Mouse (Mus musculus): ENCODE data around the gene Wdr18. TPM values are rescaled to one million over a fixed set of nuclear protein-coding genes. Genes with fewer than 3 reads are reported as not detected.
A peak's percentile ranks its signal among the peaks of the same experiment; 100 is the strongest.

The Wdr18 gene
- polyA plus RNA-seq, 1 experiment from 2014 or later, result 97.6 TPM

GRCm38 (mm10) chr10:79997819-79998218, 37.9 kb downstream of the Wdr18 start:
- 6% methylated on average over 15 of the region's 15 CpGs for WGBS (ENCODE audit: insufficient replicate concordance)
- Histone ChIP-seq H3K36me3 (ENCODE audit: control insufficient read depth, insufficient read depth, low read length) (peaks cover 22% of the 10 kb centered on the region), H3K4me3 (ENCODE audit: low read depth, low read length) (peak overlapping the region; percentile 56), H3K27ac (ENCODE audit: low read depth, low read length) (no peak overlapping the region), H3K9me3 (replicated peaks; ENCODE audit: control insufficient read depth, low read length) (no peaks in the 10 kb centered on the region), H3K27me3 (ENCODE audit: control insufficient read depth, insufficient read depth, low read length) (peaks cover 20% of the 10 kb centered on the region), H3K4me2 (peak overlapping the region; percentile 65), H3K9ac (ENCODE audit: low read depth, low read length) (peak overlapping the region; percentile 18), H3K4me1 (ENCODE audit: control insufficient read depth, insufficient read depth, low read length) (peaks cover 14% of the 10 kb centered on the region)
- no peak for ATAC-seq (replicated peaks; ENCODE audit: insufficient number of reproducible peaks, low FRiP score, low TSS enrichment)

GRCm38 (mm10) chr10:80001945-80002344, 42.0 kb downstream of the Wdr18 start:
- H3K27ac ChIP-seq (ENCODE audit: low read depth, low read length), result no peak overlapping the region
- no peak for ATAC-seq (replicated peaks; ENCODE audit: insufficient number of reproducible peaks, low FRiP score, low TSS enrichment)
- peaks cover 25% of the 10 kb centered on the region for H3K4me1 ChIP-seq (ENCODE audit: control insufficient read depth, insufficient read depth, low read length)
- H3K27me3 ChIP-seq (ENCODE audit: control insufficient read depth, insufficient read depth, low read length), result peaks cover 26% of the 10 kb centered on the region
- no peaks in the 10 kb centered on the region for H3K36me3 ChIP-seq (ENCODE audit: control insufficient read depth, insufficient read depth, low read length)
- H3K9me3 ChIP-seq (replicated peaks; ENCODE audit: control insufficient read depth, low read length), result no peaks in the 10 kb centered on the region
- H3K4me2 ChIP-seq, result no peak overlapping the region
- no peak overlapping the region for H3K4me3 ChIP-seq (ENCODE audit: low read depth, low read length)
- no peak overlapping the region for H3K9ac ChIP-seq (ENCODE audit: low read depth, low read length)
- 77% methylated on average over 9 of the region's 9 CpGs for WGBS (ENCODE audit: insufficient replicate concordance)

DNA sequence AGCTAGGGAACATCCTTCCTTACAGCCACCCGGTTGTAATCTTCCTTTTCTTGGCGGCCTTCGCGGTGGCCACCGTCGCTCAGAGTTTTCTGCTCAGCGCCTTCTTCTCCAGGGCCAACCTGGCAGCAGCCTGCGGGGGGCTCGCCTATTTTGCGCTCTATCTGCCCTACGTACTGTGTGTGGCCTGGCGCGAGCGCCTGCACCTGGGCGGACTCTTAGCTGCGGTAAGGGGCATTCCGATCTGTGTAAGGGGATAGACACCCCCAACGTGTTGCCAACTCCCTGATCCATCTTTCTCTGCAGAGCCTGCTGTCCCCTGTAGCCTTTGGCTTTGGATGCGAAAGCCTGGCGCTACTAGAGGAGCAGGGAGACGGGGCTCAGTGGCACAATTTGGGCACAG, 42.9 kb downstream of the Wdr18 start:
- Histone ChIP-seq H3K4me2 (peak overlapping the region; percentile 31; the same call in 1 of the 2 replicates), H3K9ac (ENCODE audit: low read depth, low read length) (peak overlapping the region; percentile 50), H3K36me3 (ENCODE audit: control insufficient read depth, insufficient read depth, low read length) (no peaks in the 10 kb centered on the region), H3K27ac (ENCODE audit: low read depth, low read length) (no peak overlapping the region), H3K4me3 (ENCODE audit: low read depth, low read length) (no peak overlapping the region), H3K27me3 (ENCODE audit: control insufficient read depth, insufficient read depth, low read length) (peaks cover 26% of the 10 kb centered on the region), H3K4me1 (ENCODE audit: control insufficient read depth, insufficient read depth, low read length) (peaks cover 20% of the 10 kb centered on the region), H3K9me3 (replicated peaks; ENCODE audit: control insufficient read depth, low read length) (no peaks in the 10 kb centered on the region)
- ATAC-seq (replicated peaks; ENCODE audit: insufficient number of reproducible peaks, low FRiP score, low TSS enrichment), result no peak
- WGBS (ENCODE audit: insufficient replicate concordance), result 22% methylated on average over 21 of the region's 21 CpGs

DNA sequence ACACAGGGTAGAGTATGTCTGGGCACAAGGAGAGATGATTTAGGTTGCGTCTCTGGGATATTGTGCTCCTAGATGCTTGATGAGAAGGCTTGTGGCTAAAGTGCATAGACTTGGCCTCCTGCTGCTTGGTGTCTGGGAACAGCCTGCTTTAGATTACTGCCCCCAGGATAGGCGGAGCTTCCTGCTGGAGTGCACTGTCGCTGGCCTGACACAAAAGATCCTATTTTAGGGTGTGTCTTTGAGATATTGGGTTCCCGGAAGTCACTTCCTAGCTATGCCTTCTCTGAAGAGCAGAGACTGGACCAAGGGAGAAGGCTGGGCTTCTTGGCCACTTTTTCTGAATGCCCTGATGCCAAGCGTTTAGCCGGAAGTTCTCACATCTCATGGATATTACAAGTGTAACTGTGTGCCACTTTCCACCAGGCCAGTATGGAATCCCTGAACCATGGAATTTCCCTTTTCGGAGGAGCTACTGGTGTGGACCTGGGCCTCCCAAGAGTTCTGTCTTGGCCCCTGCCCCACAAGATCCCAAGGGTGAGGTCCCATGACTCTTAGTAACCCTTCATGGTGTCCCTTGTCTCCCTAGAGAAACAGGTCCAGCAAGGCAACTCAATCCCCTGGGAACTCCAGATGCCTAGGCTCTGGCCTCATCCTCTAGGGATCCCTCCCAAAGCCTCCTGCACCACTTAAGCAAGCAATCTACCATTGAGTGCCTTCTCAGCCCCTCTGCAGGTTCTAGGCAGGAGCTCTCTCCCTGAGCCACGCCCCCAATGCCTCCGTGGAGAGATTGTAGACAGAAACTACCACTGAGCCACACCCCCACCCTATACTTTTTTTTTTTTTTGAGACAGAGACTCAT, 43.7 kb downstream of the Wdr18 start:
- H3K4me1 ChIP-seq (ENCODE audit: control insufficient read depth, insufficient read depth, low read length), result peaks cover 15% of the 10 kb centered on the region
- peak overlapping the region; percentile 50 for H3K9ac ChIP-seq (ENCODE audit: low read depth, low read length)
- H3K9me3 ChIP-seq (replicated peaks; ENCODE audit: control insufficient read depth, low read length), result no peaks in the 10 kb centered on the region
- H3K4me2 ChIP-seq, result peak overlapping the region; percentile 31; the same call in 1 of the 2 replicates
- no peak overlapping the region for H3K4me3 ChIP-seq (ENCODE audit: low read depth, low read length)
- ATAC-seq (replicated peaks; ENCODE audit: insufficient number of reproducible peaks, low FRiP score, low TSS enrichment), result 0 out of 2 replicates have a peak, but pooled peaks have one; percentile 8
- H3K27me3 ChIP-seq (ENCODE audit: control insufficient read depth, insufficient read depth, low read length), result peaks cover 26% of the 10 kb centered on the region
- H3K36me3 ChIP-seq (ENCODE audit: control insufficient read depth, insufficient read depth, low read length), result no peaks in the 10 kb centered on the region
- peak overlapping the region; percentile 25; the same call in 1 of the 2 replicates for H3K27ac ChIP-seq (ENCODE audit: low read depth, low read length)
- WGBS (ENCODE audit: insufficient replicate concordance), result 43% methylated on average over 9 of the region's 9 CpGs

DNA sequence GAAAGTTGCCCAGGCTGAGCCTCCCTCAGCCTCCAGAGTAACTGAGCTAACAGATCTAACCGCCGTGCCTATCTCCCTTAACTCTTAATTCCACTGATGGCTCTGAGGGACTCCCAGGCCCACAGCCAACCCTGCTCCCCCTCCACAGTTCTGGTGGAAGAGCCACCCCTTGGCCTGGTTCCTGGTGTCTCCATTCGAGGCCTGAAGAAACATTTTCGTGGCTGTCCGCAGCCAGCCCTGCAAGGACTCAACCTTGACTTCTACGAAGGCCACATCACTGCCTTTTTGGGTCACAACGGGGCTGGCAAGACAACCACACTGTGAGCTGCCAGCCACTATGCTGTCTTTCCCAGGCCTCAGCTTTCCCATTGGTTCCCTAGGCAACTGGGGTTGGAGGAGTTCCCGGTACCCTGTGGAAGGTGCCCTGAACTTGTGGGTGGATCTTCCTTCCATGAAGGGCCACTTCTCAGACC, 44.3 kb downstream of the Wdr18 start:
- peaks cover 15% of the 10 kb centered on the region for H3K4me1 ChIP-seq (ENCODE audit: control insufficient read depth, insufficient read depth, low read length)
- 86% methylated on average over 8 of the region's 8 CpGs for WGBS (ENCODE audit: insufficient replicate concordance)

GRCm38 (mm10) chr10:80011740-80012139, 51.8 kb downstream of the Wdr18 start:
- peaks cover 11% of the 10 kb centered on the region for H3K9me3 ChIP-seq (replicated peaks; ENCODE audit: control insufficient read depth, low read length)
- H3K27me3 ChIP-seq (ENCODE audit: control insufficient read depth, insufficient read depth, low read length), result peaks cover 42% of the 10 kb centered on the region
- WGBS (ENCODE audit: insufficient replicate concordance), result 86% methylated on average over 6 of the region's 6 CpGs
- no peak overlapping the region for H3K9ac ChIP-seq (ENCODE audit: low read depth, low read length)
- H3K4me2 ChIP-seq, result no peak overlapping the region
- H3K27ac ChIP-seq (ENCODE audit: low read depth, low read length), result no peak overlapping the region
- no peak for ATAC-seq (replicated peaks; ENCODE audit: insufficient number of reproducible peaks, low FRiP score, low TSS enrichment)
- peaks cover 15% of the 10 kb centered on the region for H3K36me3 ChIP-seq (ENCODE audit: control insufficient read depth, insufficient read depth, low read length)
- H3K4me3 ChIP-seq (ENCODE audit: low read depth, low read length), result no peak overlapping the region
- H3K4me1 ChIP-seq (ENCODE audit: control insufficient read depth, insufficient read depth, low read length), result peaks cover 9% of the 10 kb centered on the region

More for the DNA sequence above, 44.3 kb downstream of the Wdr18 start:
- Histone ChIP-seq H3K27ac (ENCODE audit: low read depth, low read length) (0 out of 2 replicates have a peak overlapping the region, but pooled peaks have one; percentile 16), H3K36me3 (ENCODE audit: control insufficient read depth, insufficient read depth, low read length) (peaks cover 2% of the 10 kb centered on the region; the same call in 1 of the 2 replicates), H3K9me3 (replicated peaks; ENCODE audit: control insufficient read depth, low read length) (no peaks in the 10 kb centered on the region), H3K4me3 (ENCODE audit: low read depth, low read length) (no peak overlapping the region), H3K27me3 (ENCODE audit: control insufficient read depth, insufficient read depth, low read length) (peaks cover 24% of the 10 kb centered on the region), H3K9ac (ENCODE audit: low read depth, low read length) (no peak overlapping the region), H3K4me2 (no peak overlapping the region)
- no peak for ATAC-seq (replicated peaks; ENCODE audit: insufficient number of reproducible peaks, low FRiP score, low TSS enrichment)

GRCm38 (mm10) chr10:80013609-80014008, 53.7 kb downstream of the Wdr18 start:
- Histone ChIP-seq H3K9ac (ENCODE audit: low read depth, low read length) (no peak overlapping the region), H3K9me3 (replicated peaks; ENCODE audit: control insufficient read depth, low read length) (peaks cover 11% of the 10 kb centered on the region), H3K4me1 (ENCODE audit: control insufficient read depth, insufficient read depth, low read length) (peaks cover 11% of the 10 kb centered on the region), H3K27me3 (ENCODE audit: control insufficient read depth, insufficient read depth, low read length) (peaks cover 42% of the 10 kb centered on the region), H3K4me3 (ENCODE audit: low read depth, low read length) (no peak overlapping the region), H3K27ac (ENCODE audit: low read depth, low read length) (no peak overlapping the region), H3K4me2 (no peak overlapping the region), H3K36me3 (ENCODE audit: control insufficient read depth, insufficient read depth, low read length) (peaks cover 15% of the 10 kb centered on the region)
- WGBS (ENCODE audit: insufficient replicate concordance), result 31% methylated on average over 25 of the region's 25 CpGs
- ATAC-seq (replicated peaks; ENCODE audit: insufficient number of reproducible peaks, low FRiP score, low TSS enrichment), result no peak

GRCm38 (mm10) chr10:80014484-80015290, 54.7 kb downstream of the Wdr18 start:
- Histone ChIP-seq H3K27me3 (ENCODE audit: control insufficient read depth, insufficient read depth, low read length) (peaks cover 42% of the 10 kb centered on the region), H3K9me3 (replicated peaks; ENCODE audit: control insufficient read depth, low read length) (peaks cover 11% of the 10 kb centered on the region), H3K4me2 (peak overlapping the region; percentile 14; the same call in 1 of the 2 replicates), H3K4me3 (ENCODE audit: low read depth, low read length) (peak overlapping the region; percentile 10; the same call in 1 of the 2 replicates), H3K36me3 (ENCODE audit: control insufficient read depth, insufficient read depth, low read length) (peaks cover 12% of the 10 kb centered on the region), H3K4me1 (ENCODE audit: control insufficient read depth, insufficient read depth, low read length) (peaks cover 21% of the 10 kb centered on the region), H3K27ac (ENCODE audit: low read depth, low read length) (no peak overlapping the region), H3K9ac (ENCODE audit: low read depth, low read length) (no peak overlapping the region)
- ATAC-seq (replicated peaks; ENCODE audit: insufficient number of reproducible peaks, low FRiP score, low TSS enrichment), result no peak
- 19% methylated on average over 28 of the region's 28 CpGs for WGBS (ENCODE audit: insufficient replicate concordance)
